Mouse (Mus musculus) fat pad, adult 2 months (tissue): ENCODE measurements around the gene Gm13084.
"Not testable (repeated sequence)": the region's sequence is repeated elsewhere in the genome, so short reads cannot be mapped to it uniquely, and the experiment has no call there.

ENCODE experiments used
- DNase-seq: peaks from one replicate; pipeline ENCODE4 v3.0.0-alpha.2; 2011; ENCODE audit warnings: low read depth, low spot score; ENCODE audit errors: extremely low read depth

Gene Gm13084

GRCm38 (mm10) chr4:143815993-143816392 is at the start of gene Gm13084:
Gene Gm13084, minus strand, starts transcription at chr4:143816093.
- DNase-seq, result no peak

- DNase-seq, result not testable (repeated sequence)
Observed at GRCm38 (mm10) chr4:143846197-143846596, 30.3 kb upstream of the Gm13084 start, which contains the start of gene Gm13103. Gene Gm13103, plus strand, starts transcription at chr4:143846497.

GRCm38 (mm10) chr4:143789052-143789451 is 26.8 kb downstream of the Gm13084 start, which contains the start of gene Gm13023:
Gene Gm13023, plus strand, starts transcription at chr4:143789352.
- DNase-seq, result not testable (repeated sequence)
